8 mouse cellular contexts compared by ENCODE assay signal in the genomic region with DNA sequence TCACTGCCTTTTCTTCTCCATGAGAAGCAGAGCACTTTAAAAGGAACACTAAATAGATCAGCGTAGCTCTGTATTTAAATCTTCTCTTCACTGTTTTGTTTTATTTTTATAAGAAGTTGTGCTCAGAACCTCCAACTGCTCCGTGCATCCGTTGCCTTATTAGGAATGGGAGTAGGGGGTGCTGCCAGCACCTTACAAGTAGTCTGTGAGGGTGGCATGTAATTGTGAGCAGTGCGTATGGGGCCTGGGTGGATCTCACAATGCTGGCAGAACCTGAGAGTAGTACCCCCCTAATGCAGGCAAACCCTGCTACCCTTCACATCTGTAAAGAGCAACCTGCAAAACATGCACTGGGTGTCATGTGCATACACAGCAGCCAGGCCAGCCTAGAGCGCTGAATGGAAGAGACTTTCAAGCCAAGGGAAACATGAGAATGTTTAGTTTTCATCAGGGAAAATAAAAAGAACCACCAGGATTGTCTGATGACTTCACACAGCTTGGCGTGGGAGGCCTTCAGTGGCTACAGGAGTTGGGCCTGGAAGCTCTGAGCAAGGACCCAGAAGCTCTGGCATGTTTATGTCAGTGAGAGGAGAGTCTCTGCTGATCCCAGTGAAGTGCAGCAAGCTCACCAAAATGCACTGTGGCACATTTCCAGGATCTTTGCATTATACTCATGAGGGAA.
DNase-seq lines count a peak whose midpoint lies in the region; ATAC-seq lines count a peak whose summit lies in the region.

No protein-coding gene starts in this region.

- no peak overlapping the region for H3K9ac ChIP-seq in forebrain, embryonic 16.5 days (replicated peaks; ENCODE audit: low read depth, low read length)

- intact Hi-C loops in left cerebral cortex, postnatal 25 days (cut with DNase I) = no loop called here

- peak; percentile 4 for DNase-seq in embryo, embryonic 11 days
- DNase-seq in embryo, embryonic 10 days (ENCODE audit: low spot score) = no peak
- peak; percentile 11 for DNase-seq in right cerebral cortex, adult 18-20 months
- DNase-seq in right cerebral cortex, postnatal 4 days = no peak
- DNase-seq in left cerebral cortex, postnatal 25 days (ENCODE audit: low spot score in 2 of 2) = peak; percentile 6 to 47
- DNase-seq in cerebellum, adult 8-10 months = no peak
- no peak for DNase-seq in layer of hippocampus, adult 11-12 months (ENCODE audit: low spot score)

- no peaks in the 10 kb centered on the region for H3K4me1 ChIP-seq in forebrain, embryonic 16.5 days (replicated peaks; ENCODE audit: control insufficient read depth, insufficient read depth, low read length)

- WGBS in forebrain, embryonic 16.5 days = 88% methylated on average over 6 of the region's 6 CpGs

- no peaks in the 10 kb centered on the region for H3K27me3 ChIP-seq in forebrain, embryonic 16.5 days (replicated peaks; ENCODE audit: control insufficient read depth, insufficient read depth, low read length)

- no peak overlapping the region for H3K4me3 ChIP-seq in forebrain, embryonic 16.5 days (replicated peaks; ENCODE audit: low read length)

- no peak overlapping the region for H3K27ac ChIP-seq in forebrain, embryonic 16.5 days (ENCODE audit: low read length)

- H3K36me3 ChIP-seq in forebrain, embryonic 16.5 days (ENCODE audit: control insufficient read depth, insufficient read depth) = no peaks in the 10 kb centered on the region

- H3K4me2 ChIP-seq in forebrain, embryonic 16.5 days (ENCODE audit: low read length) = no peak overlapping the region

- H3K9me3 ChIP-seq in forebrain, embryonic 16.5 days (ENCODE audit: control insufficient read depth, low read length) = no peaks in the 10 kb centered on the region

- ATAC-seq in forebrain, embryonic 16.5 days = no peak

Comparison
In these comparisons a context has a peak if more than half of its experiments do, and no peak if none do; other contexts are left out.
1. DNase-seq: peak in embryo, embryonic 11 days (single experiment), right cerebral cortex, adult 18-20 months (single experiment) and left cerebral cortex, postnatal 25 days (2 of 2); none in embryo, embryonic 10 days (single experiment), right cerebral cortex, postnatal 4 days (single experiment), cerebellum, adult 8-10 months (single experiment) and layer of hippocampus, adult 11-12 months (single experiment).